Mouse (Mus musculus) ZHBTc4 (cell line): ENCODE data around the gene Cdkal1.

Experiments
- DNase-seq: peaks from one replicate; pipeline ENCODE4 v3.0.0-alpha.2; 2011; ENCODE audit warnings: low read depth, low spot score

Gene Cdkal1

DNA sequence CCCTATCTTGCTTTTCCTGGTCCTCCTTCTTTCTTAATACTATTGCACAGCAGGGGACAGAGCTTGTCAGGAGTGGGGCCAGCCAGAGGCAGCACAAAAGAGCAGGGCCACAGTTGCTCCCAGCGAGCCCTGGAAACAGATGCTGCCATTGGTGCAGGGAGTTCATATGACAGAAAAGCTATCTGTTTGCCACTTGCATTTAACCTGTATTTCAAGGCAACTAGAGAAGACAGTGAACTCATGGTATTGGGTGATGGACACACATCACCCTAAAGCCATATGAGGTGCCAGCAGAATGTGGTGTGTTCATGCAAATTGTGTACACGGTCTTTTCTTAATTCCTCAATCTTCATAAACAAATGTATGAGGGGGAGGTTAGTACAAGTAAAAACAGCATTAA is 439.5 kb downstream of the Cdkal1 start:
- DNase-seq: no peak

DNA sequence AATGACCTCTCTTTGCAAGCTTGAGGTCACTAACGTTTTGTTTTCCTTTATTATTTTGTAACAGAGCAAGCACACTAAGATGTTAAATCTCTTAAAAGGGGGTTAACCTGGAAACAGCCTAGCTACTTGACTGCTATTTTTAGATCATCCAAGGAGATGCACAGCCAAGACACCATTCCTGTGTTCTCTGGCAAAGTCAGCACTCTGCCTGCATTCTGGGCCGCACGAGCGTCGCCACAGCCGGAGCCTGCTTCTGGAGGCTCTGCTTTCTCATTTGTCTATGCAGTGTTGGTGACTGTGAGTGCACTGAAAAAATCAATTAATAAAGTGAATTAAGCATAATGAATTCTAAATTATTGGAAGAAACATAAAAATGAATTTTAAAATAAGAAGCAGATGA is 440.6 kb downstream of the Cdkal1 start:
- no peak for DNase-seq

DNA sequence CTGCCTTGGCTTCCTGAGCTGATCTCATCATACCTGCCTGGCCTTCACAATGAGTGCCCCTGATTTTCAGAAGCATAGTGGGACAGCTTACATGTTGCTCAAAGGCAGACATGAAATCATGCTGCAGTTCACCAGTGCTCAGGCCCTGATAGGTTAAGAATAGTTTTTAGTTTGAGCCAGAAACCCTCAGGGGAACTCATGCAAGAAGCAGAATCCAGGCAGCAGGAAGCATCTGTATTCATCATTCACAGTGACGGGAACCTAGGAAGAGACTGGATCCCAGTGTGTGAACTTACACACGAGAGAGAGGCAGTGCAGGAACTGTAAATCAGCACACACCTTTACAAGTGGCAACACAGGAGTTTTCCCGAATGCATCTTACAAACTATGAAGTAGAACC is 441.0 kb downstream of the Cdkal1 start:
- DNase-seq: no peak

DNA sequence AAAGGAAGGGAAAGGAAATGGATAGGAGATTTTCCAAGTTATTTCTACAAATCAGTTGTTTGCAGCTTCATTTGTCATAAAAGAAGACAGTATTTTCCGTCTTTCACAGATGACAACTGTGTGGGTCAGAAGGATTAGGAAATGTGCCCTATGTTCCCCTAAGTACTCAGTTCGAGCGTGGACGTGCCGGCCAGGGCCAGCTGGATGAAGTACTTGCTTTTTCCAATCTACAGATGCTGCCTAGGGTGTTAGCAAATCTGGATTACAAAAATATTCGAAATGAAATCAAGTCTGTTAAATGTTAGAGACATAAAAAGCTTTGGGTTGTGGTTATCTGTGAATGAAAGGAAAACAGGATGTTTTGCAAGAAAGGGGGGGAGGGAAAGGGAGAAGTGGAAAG is 444.3 kb downstream of the Cdkal1 start:
- DNase-seq: no peak

DNA sequence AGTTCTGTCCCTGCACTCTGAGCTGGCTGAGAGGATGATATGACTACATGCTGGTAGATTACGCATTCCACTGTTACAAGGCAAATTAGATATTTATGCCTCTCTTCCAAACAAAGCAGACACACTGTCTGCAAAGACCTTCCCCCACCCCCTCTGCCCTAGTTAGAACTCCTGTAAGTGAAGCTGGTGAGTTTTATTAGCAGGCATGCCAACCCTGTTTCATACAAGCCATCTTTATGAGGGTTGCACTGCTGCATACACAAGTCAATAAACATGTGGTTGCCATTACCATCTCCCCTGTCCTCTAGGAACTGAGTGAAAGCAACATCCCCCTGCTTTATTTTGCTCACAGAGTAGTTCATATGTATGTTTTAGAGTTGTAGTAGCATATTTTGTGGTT is 447.9 kb downstream of the Cdkal1 start:
- DNase-seq: no peak

DNA sequence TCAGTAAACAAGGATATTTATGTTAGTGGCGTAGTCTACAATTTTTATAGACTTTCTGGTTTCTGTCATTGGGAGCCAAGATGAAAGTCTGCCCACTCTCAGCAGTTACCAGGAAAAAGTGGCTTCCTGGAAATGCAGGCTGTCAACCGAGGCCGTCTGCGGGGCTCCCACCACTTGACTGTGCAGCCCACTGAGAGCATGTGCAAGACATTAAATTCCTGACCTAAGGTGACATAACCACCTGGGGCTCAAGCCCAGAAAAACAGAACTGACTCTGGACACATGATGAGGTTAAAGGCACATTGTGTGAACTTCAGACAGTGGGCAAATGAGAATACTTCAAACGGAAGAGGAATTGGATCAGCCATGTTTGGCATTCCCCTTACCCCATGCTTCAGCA is 450.2 kb downstream of the Cdkal1 start:
- DNase-seq: no peak

DNA sequence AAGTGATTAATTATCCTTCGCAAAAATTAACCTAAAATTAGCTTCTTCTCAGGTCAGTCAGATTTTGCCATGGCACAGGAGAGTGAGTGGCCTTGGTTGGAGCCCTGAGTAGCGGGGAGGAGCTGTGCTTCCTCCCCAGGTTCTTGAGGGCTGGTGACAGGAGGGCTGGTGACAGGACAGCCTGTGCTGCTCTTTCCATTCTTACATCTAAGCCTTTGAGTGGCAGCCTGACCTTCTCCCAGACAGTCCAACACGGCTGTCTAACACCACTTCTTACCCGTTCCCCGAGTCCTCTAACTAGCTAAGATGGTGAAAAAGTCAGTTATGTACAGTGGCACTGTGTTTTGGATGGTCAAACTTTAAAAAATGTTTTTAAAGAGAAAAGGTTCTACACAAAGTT is 452.3 kb downstream of the Cdkal1 start:
- DNase-seq: no peak

DNA sequence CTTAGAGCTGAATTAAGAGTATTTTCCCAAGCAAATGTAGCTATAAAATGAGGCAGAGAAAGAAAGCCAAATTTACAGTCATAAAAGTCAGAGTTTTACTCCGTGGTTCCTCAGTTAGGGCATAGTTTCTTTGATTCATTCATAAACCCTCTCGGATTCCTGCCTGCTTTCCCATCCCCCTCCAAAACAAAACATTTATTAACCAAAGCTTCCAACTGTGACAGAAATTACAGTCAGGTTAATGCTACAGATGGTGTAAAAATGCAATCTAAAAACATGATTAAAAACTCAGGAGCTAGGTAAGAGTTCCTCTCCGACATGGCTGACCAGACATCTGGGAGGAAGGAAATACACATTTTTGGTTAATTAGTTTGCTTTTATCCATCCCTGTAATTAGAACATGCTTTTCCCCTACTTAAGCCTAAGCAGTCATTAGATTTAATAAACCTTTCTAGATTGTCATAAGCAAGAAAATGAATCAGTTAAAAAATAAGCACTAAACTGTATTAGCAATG is 452.9 kb downstream of the Cdkal1 start:
- DNase-seq: no peak

DNA sequence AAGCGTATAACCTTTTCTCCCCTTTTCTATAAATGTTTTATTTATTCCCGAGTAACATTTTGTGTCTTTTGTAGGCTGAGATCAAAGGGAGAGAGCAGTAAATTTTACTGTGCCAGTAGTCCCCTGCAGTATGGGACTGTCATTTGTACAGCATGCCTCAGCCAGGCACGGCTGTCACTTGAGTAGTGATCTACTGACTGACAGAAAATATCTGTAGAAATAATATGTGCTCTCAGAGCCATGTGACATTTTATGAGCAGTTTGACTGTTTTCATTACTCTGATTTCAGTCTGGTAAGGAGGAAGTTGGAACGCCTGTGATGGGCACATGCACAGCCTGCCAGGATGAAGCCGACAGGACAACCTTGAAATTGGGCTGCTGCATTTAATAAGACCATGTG is 455.6 kb downstream of the Cdkal1 start:
- no peak for DNase-seq

DNA sequence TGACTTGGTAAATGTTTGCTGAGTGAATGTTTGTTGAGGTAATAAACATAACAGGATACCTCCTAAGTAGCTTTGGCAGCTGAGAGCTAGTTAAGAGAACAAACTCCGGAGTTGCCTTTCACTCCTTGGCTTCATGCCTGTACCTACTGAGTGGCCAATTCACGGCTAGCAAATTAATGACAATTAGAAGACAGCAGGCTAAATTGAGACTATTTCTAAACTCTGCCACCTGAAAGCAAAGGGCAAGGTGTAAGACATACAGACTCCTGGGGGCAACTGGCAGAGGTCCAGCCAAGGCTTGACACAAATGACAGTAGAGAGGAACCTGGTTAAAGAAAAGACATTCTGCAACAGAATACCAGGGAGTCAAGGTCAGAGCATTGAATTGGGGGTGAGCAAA is 457.0 kb downstream of the Cdkal1 start:
- DNase-seq: no peak

DNA sequence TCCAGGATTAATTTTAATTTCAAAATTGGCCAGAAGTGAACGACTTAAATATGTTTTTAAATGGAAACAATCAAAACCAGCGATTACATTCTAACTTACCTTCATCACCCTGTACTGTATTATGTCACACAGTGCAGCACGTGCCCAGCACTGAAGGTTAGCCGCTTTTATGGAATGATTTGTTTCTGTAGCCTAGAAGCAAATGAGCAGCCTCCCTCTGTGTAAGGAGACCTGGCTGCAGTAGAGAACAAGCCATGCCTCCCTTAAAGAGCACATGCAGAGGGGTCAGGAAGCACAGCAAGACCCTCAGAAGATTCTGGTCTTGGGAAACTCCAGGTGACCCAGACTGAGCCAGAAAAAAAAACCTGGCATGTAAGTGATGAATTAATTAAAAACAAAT is 459.8 kb downstream of the Cdkal1 start:
- DNase-seq: no peak

DNA sequence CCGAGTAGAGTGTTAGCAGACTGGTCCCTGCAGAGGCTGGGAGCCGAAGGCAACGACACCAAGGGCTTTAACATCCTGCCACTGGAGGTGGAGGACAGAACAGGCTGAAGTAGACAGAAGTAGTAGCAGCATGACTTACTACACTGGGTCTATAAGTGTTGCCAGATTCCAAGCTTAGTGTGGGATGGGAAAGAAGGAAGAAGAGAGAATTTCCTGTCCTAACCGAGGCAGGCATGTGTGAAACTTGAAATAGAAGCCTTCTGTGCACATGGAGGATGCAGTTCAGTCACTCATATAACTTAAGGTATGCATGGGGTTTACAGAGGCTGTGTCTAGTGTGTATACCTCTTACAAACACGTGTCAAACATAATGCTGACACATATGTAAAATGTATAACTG is 465.4 kb downstream of the Cdkal1 start:
- DNase-seq: no peak

DNA sequence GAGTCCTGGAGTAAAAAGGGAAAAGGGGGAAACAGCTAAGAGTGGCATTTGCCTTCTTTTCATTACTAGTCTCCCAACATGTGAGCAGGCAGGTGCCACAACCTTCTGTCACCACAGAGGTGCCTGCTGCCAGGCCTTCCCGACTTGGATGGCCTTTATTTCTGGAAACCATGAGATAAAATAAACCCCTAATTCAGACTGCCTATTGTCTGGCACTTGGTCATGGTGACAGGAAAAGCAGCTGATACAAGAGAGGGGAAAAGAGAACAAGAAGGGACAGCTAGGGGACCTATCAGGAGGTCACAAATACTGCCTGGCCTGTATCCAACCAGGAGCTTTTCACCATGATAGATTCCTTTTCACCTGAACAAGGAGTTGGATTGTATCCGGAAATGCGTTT is 466.6 kb downstream of the Cdkal1 start:
- no peak for DNase-seq

DNA sequence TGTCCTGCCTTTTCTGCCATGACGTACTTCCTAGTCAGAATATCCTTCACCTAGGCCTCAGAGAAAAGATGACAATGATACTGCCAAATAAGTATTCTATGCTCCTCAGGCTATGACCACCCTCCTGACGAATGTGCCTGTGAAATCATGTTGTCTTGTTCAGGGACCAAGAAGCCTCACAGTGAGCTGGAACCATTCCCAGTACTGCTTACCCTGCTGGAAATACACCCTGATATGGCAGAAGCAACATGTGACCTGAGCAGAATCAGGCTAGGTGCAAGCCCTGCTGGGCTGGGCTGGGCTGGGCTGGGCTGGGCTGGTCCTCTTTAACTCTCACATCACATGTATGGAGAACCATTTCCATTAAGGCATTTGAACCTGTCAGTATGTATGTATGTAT is 477.9 kb downstream of the Cdkal1 start:
- no peak for DNase-seq

DNA sequence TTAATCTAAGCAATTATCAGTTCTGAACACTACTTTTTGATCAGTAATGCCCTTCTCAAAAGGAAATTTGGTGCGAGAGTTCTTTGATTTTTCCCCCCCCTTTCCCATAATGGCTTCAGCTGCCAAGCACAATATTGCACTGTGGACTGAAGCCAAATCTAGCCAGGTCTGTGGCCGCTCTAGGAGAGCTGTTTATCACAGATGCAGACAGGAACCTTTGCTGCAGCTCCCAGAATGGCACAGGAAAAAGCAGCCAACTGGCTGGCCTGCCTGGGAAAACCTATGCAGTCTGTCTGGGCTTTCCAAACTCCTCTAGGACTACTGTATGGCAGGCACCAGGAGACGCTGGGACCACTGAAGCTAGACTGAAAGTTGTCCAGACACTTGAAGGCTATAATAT is 483.6 kb downstream of the Cdkal1 start:
- no peak for DNase-seq

DNA sequence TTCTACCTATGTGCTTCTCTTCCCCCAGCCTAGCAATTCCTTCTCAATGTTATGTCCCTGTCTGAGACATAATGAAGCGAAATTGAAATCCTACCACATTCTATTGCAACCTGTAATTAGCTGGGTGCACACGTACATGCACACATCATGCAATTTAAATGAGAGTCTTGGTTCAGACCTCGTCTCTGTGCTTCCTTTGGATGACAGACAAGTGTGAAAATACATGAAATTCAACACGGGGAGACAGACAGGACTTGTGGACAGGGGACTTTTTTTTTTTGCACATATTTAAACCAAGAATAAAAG is 484.1 kb downstream of the Cdkal1 start:
- DNase-seq: no peak

DNA sequence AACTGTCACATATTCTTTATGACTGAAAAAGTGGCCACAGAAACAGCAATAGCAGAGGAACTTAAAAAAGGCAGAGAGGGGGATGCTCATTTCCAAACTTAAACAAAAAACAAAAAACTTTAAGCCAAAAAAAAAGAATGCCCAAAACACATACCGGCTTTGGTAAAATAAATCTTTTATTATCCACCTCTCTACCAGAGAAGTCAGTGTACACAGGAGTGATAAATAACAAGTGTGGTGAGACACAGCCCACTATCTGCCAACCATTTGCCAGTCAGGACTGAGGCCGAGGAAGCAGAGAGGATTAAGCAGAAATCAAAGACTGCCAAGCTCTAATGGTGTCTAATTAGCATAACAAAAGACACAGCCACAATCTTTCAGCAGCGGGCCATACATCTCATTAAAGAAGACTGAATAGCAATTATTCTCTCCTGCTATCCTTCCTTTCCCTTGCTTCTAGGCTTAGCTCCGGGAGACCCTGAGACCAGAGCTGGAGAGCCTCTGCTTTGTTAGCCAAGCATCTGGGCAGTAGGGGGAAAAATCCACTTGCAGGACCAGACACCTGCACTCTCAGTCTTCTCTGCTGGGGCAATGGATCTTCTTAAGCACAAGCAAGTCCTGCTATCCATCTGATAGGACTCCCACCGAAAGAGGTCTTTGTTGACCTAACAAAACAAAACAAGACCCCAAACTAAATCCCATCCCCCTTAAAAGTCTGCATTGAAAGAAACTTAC is 484.6 kb downstream of the Cdkal1 start:
- peak; percentile 79 for DNase-seq

DNA sequence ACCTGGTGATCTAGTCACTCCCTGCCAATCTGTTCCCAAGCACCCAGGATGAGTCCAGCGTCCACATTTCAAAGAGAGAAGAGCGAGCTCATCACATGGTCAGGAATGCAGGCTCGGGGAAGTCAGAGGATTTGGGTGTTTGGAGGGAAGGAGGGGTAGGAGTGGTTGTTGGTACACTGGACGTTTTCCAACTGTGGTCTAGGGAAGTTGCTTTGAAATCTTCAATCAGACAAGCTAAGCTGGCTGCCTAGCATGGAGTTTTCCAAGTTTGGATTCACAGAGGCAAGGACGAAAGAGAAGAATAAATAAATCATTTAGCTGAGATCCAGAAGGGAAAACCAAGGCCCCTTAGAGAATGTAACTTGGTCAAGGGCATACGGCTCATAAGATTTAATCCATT is 486.7 kb downstream of the Cdkal1 start:
- peak; percentile 80 for DNase-seq

DNA sequence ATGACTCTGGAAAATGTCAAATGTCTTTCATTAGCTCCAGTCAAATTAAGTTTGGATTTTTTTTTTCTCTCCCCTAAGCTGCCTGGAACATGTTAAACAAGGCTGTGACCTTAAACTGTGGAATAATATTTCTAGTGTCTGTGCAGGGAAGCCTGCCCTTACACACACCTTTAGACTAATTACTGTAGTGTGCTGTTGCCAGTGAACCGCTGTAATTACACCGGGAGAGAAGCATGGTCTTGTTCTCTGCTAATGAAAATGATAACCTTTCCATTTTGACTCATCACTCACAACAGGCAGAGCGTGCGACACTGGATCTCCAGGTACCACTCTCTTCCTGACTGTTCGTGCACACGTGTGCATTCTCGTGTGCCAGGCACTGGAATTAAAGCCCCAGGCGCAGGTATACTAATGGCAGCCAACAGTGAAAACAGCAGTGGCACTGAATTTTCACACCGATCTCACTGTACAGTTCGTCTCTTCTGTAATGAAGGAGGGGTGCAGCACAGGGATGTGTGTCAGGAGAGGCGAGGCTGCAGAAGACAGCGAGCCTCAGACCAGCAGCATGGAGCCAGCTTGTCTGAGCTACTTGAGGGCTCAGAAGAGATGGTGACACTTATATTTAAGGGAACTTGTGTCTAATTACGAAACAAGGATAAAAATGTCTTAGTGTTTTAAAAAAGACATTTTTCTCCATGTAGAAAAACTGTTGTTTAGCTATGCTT is 490.4 kb downstream of the Cdkal1 start:
- no peak for DNase-seq

DNA sequence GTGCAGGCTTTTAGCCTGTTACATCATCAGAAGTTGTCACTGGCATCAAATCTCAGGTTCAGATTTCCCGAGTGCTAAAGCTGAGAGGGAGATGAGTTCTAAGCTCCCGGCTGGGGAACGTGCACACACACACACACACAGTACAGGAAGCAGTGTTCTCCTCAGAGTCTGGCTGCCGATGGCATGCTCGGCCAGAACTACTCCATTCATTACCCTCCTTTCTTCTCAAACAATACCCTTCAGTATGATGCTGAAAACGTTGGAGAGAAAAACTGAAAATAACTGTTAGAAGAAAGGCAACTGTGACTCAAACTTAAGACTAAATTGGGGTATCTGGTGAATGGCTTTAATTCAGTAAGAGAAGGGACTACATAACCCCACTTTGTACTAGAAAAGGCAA is 491.5 kb downstream of the Cdkal1 start:
- no peak for DNase-seq

DNA sequence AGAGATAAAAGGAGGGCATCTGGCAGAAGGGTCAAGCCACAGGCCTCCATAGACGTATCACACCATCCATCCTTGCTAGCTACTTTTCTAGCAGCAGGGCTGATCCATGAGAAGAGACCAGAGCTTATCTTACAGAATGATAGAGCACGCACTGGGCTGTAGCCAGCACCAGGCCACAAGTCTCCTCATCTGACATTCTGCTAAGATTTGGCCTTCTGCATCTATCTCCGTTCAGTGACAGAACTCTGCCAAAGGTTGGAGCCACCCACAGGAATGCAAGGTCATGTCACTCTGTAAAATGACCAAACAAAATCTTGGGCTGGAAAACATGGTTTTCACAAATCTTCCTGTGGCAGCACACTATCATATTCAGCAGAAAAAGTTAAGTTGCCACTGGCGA is 493.6 kb downstream of the Cdkal1 start:
- DNase-seq: no peak

DNA sequence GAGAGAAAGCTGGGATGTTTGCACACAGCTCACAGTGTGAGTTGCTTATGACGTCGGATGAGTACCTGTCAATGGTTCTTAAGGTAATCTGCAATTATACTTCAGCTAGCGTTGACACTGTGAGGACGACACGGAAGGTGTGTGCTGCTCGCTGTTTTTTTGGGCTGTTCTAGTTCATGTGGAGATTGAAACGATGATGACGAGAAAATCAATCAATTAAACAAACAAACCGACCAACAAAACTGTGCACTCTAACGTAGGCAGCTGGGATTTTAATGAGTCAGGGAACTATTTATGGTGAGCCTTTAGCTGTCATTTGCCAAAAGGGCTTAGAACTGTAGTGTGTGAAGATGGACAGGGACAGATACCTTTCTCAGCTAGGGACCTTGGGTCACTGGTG is 494.6 kb downstream of the Cdkal1 start:
- DNase-seq: no peak

DNA sequence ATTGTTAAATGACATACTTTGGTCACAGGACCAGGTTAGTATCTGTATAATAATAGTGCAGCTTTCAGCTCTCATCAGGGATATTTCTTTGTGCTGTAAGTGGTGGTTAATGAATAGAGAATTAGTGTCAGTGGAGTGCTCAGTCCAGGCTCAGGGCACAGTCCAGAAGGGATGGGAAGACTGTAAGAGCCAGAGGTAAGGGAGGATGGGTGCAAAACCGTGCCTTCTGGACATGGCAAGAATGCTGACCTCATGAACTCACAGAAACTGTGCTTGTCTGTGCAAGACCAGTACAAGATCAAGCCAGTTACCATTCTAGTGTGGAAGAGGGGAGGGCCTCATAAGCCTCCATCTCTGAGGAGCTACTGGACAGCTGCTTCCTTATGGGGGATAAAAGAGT is 496.1 kb downstream of the Cdkal1 start:
- no peak for DNase-seq

DNA sequence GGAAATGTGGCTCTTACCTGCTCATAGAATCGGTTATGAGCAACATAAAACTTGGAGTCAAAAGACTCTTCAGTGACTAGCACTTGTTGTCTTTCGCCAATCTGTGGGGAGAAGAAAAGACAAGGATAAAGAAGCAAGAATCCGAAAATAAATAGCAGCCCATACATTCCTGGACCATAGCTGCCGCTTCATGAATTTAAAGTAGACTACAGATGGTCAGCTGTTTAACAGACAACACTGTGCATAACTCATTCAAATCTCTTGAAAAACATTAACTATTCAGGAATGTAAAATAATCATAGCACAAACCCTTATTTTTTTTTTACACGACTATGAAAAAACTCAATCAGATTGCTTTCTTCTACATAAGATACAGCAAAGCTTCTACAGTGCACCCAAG is 498.0 kb downstream of the Cdkal1 start:
- DNase-seq: no peak
